Mouse (Mus musculus) kidney, postnatal 25 days (tissue): ENCODE data around the gene Cdc37l1.

Source experiments
- DNase-seq, 2 experiments: peaks; one replicate each; pipeline ENCODE4 v3.0.0; 2021; ENCODE audit warnings: mixed read lengths in 2 of 2

Gene Cdc37l1

DNA sequence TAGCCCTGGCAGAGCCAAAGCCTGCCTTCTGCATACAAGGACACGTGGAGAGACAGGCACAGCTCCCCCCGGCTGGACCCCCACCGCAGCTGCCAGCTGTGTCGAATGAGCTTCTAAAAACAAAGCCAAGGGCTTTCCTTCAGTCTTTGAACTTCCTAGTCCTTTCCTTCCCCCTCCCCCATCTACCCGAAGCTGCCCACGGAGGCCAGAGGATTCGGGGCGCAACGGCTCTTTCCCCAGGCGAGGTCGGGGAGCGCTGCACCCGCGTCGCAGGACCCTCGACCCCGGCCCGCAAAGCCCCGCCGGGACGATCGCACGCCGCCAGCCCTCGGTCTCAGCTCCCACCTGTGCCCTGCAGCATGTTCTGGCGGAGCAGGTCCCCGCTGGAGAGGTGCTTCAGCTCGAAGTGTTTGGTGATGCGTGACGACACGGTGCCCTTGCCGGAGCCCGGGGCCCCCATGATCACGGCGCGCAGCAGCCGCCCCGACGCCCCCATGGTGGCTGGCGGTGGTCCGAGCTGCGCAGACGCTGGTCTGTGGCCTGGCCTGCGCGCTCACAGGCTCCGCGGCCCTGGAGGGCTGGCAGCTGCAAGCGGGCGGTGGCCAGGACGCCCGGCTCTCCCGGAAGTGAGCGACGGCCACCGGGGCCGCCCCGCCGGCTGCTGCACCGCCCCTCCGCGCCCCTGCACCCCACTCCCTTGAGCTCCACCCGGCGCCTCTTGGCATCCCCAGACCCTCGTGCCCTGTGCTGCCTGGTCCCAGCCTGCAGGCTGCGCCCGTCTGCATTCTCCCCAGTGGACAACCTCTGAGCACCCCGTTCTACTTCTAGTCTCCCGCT is 57.4 kb downstream of the Cdc37l1 start, which contains the start of gene Ak3:
Gene Ak3 (minus strand): TSS at position 628 of the 837 bp plus-strand sequence.
- DNase-seq = peak; percentile 70 to 93

DNA sequence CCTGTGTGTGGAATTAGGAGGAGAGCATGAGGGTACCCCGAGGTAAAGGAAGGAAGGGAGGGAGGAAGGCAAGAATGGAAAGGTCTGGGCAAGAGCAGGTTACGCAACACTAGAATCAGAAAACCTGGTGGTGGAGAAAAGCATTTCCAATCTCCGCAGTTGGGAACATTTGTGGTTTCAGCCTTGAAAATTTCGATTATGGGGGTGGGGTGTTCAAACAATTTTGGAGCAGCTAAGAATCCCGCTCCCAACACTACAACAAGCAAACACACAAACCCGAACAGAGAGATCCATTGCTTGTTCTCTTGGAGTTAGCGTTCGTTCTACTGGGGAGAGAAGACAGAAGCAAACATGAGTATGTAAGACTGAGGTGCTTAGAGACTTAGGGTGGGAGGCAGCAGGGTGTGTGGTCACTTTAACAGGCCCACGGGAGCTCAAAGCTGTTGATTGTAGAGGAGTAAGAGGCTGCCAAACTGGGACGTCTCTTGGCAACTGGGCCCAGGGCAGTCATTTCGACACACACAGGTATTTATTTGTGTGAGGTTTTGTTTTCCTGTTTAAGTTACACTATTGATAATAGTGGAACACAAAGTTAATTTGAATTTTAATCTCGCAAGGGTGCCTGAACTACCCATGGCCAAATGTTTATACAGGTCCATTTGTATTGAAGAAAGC is 59.4 kb downstream of the Cdc37l1 start:
- DNase-seq = no peak

DNA sequence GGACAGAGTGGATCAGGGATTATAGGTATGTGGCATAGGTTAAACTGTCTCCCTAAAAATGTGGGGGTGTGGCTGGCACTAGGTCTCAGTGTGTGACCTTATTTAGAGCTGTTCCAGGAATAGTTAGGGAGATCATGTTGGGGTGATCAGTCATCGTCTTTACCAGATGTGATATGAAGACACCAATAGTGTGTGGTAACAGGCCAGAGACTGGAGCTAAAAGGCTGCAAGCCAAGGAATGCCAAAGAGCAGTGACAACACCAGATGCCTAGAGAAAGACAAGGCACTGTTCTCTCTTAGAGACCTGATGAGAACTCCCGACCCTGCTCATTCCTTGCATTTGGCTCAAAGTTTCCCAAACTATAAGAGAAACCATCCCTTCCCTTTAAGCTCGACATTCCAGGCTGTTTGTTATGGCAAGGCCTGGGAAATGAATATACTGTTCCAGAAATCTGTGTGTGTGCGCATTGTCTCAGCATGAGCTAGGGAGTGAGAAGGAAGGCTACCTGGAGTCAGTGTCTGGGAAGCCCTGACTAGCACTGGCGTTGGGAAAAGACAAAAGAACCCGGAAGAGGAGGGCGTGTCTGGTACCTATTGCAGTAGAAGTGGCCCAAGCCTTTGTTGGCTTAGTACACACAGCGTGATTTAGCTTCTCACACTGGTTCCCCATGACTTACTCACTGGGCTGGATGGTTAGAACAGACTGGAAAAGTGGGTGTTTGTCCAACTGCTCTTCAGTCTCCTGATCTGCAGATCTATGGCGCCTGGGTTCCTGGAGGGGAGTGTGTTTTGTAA is 60.2 kb downstream of the Cdc37l1 start:
- DNase-seq = no peak

DNA sequence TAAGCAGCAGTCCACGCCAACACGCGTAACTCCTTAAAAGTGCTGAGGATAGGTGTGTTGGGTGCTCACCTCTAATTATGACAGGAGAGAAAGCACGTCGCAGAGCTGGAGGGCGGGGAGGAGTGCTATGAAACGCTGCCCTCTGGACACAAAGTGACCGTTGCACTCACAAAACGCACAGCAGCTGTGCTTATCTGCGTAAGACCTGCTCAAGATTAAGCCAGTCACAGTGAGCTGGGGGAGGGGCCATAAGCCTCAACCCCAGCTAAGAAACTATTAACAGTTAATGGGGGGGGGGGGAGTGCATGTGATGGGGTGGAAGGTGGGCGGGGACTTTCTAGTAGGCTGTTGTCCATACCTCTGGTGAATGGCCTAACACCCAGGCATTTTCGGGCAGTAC is 62.6 kb downstream of the Cdc37l1 start:
- DNase-seq = no peak

DNA sequence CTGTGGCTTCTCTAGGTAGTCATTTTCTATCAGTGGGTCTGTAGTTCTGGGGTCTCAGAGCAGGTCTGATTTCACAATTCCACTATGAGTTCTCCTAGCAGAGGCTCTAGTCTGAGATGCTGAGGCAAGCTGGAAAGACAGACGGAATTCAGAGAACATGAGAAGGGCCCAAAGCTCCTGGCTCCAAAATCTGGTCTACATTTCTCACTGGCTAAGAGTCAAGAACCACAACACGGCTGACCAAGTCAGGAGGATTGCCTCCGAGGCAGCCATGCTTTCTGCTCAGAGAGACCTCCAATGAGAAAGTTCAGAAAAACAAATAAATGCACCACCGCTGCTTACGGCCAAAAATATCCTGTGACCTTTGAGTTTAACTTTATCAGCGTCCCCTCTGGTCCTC is 64.4 kb downstream of the Cdc37l1 start:
- DNase-seq = no peak

DNA sequence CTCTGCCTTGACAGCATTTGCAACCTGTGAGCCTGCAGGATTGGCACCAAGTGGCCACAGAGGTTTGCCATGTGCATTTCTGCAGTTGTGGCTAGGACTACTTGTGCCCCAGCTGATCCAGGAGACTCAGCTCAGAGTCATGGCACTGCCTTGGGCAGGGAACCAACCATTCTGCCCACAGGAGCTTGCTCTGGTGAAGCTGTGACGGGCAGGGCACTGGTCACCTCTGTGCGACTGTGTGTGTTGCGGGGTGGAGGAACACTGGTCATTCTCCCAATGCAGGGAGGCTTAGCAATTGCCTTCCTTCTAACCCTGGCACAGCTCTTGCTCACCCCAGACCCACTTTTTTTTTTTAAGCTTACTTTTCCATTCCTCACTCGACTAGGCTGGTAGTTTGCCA is 65.3 kb downstream of the Cdc37l1 start:
- peak in 1 of 2 experiments; percentile 21 for DNase-seq

DNA sequence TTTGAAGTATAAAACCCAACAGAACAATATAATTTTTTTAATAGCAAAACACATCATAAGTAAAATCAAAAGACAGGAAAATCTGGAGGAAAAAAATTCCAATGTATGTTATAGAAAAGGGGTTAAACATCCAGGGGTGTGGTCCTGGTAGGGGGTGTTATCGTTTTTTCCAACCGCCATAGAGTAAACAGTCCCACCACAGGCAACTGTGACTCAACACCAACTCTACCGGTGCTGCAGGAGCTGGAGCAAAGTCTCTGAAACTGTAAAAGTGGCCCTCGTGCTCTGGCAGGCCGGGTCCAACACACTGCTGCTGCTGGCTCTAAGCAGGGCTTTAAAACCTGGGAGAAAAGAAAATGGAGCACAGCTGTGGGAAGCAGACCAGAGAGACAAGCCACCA is 68.6 kb downstream of the Cdc37l1 start:
- peak in 1 of 2 experiments; percentile 22 for DNase-seq

DNA sequence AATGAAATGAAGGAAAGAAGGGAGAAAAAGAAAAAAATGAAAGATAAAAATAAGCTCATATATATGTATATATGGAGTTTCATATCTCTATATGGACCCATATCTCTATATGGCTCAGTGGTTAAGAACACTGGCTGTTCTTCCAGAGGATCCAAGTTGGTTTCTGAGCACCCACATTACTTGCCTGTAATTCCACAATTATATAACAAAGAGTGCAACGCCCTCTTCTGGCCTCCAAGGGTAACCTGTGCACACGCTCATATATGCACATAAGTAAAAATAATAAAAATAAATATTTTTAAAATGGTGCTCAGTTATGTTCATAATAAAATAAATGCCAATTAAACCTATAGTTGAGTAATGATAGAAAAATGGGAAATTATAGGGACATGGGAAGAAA is 69.5 kb downstream of the Cdc37l1 start:
- DNase-seq = peak in 1 of 2 experiments; percentile 3

DNA sequence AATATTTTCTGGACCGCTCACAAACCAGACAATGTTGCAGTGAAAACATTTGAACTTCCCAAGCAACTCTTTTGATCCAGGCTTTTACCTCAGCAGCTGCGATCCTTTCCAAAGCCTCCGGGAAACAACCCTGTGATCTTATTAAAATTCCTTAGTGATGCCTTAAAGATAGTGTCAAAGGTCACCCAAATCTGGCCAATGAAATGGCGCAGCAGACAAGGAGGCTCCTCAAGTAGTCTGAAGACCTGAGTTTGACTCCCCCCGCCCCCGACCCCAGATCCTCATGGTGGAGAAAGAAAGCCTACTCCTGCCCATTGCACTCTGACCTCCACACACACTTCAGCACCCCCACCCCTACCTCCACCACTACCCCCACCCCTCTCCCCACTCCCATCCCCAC is 70.1 kb downstream of the Cdc37l1 start:
- no peak for DNase-seq

DNA sequence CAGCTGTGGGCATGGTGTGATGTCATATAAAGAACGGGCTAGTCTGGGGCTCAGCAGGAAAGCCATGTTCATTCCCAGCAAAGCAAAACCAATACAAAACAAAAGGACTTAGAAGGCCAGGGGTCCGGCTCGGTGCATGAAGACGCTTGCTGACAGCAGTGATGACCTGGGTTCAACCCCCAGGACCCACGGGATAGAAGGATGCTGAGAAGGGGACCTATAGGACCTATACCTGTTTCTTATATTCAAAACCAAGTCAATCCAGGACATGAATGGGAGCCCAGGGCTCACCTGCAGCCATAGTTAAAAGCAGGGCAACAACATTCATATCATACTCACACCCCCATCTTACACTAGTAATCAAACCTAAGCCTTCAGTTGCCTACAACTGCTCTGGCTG is 72.9 kb downstream of the Cdc37l1 start:
- DNase-seq = no peak

DNA sequence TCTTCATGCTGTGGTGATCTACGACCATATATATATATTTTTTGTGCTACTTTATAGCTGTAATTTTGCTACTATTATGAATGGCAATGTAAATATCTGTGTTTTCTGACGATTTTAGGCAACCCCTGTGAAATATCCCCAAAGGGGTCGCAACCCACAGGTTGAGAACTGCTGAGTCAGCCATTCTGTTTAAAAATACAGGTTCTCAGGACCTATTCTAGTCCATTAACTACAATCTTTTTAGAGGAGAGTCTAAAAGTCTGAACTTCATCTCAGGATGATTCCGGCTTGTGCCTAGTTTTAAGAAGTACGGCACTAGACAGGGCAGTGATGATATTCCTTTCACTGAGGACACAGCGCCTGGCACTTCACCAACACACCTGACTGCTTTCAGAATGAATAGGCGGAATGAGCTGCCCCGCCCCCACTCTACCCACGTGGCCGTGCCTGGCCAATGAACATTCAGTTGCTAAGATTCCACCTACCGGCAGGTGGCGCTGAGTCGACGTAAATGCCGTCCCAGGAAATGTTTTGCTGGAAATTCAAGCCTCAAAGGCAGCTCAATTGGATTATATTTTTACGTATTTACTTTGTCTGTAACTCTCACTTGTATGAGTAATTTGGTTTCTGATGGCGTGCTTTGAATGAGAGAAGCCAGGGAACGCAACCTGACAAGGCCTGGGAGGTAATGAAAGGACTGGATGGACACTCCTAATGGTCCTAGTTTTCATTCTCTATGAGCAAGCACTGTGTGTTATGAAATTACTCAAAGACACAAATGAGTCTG is 73.6 kb downstream of the Cdc37l1 start:
- peak; percentile 95 to 98 for DNase-seq

DNA sequence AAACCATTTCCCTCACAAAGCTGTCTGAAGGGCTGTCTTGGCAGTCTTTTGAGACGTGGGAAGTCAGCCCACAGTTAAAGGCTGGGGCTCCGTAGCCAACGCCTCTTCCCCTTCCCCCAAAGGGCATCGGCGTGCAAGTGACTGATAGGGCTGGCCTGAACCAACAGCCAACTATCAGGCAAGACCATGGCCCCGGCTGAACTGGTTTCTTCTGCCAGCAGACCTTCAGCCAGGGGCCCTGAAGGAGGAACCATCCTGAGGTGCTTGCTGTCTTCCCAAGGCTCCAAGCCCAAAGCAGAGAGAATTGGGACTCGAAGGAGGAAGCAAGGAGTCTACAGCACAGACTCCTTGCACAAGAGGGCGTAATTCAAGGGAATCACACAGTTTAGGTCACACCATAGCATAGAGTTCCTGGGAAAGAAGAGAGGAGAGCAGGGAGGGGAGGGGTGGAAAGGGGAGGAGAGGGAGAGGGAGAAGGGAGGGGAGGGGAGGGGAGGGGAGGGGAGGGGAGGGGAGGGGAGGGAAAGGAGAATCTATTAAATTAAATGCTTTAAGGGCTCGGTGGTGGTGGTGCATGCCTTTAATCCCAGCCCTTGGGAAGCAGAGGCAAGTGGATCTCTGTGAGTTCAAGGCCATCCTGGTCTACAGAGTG is 74.4 kb downstream of the Cdc37l1 start:
- peak in 1 of 2 experiments; percentile 45 for DNase-seq

DNA sequence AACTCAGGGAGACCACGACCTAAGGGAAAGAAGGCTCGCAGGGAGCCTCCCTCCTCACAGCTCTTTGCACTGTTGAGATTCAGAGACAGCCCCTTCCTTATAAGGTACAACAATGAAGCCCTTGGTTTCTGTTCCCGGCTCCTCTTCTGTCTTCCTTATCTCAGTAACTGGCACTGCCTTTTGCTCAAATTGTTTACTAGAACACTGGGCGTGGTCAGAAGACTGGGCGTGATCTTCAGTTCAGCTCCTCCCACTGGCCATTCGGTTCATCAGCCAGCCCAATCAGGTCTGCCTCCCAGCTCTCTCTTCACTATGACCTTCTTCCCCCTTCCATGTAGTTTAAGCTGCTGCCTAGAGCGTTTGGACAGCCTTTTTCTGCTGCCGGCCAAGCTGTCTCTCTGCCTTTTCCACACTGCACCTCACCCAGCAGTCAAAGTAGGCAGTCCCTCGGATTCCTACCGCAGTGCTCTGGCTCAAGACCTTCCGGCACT is 76.9 kb downstream of the Cdc37l1 start:
- DNase-seq = peak; percentile 86 to 91

DNA sequence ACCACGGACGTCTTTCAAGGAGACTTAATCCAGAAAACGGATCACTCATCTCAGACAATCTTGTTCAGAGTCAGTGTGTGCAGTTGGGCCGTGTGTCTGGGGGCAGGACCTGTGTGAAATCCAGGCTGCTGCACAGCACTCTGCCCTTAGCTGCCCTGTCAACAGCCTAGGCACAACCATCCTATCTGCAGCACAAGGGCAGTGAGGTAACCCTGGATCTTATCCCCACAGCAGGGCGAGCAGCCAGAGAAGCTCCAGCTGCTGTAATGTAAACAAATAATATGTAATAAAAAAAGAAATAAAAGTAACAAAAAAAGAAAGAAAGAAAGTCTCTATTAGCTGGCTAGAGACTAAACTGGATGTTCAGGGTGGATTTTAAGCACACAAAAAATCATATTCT is 79.0 kb downstream of the Cdc37l1 start:
- no peak for DNase-seq

DNA sequence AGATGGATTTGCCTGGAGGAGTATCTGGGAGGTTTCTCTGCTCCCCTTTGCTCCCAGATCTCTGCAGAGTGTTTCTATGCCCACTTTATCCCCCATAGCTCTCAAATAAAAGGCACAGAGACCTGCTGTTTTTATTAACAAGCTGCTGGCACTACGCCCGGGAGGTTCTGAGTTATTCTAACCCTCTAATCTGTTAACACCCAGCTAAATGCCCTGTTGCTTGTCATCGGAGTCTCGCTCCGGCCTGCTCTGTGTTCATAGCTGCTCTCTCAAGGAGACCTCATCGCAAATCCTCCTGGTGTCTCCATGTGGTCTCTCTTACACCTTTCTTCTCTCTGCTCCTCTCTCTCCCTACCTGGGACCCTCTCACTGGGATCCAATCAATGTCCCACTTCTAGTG is 84.7 kb downstream of the Cdc37l1 start:
- peak; percentile 55 to 76 for DNase-seq
